Mouse (Mus musculus) lung, embryonic 15.5 days (tissue): ENCODE data around the gene Exoc8. TPM values are rescaled to one million over a fixed set of nuclear protein-coding genes. Genes with fewer than 3 reads are reported as not detected.

Experiments used
- ATAC-seq: fragments of 200-750 bp; cut with Nextera tagmentation; 2 replicates; pipeline ENCODE4 v1.8.0; 2017; ENCODE audit warnings: moderate number of reproducible peaks, borderline replicate concordance; ENCODE audit not compliant: low FRiP score, low TSS enrichment; ENCODE audit errors: extremely low read depth
- H3K27ac ChIP-seq: fragments of 300-500 bp; sonication (generic); 2 replicates; pipeline ENCODE4 v1.5.1; 2015; ENCODE audit warnings: moderate library complexity, mild to moderate bottlenecking, inconsistent platforms
- H3K27me3 ChIP-seq: fragments of 300-500 bp; sonication (generic); 2 replicates; pipeline ENCODE4 v1.6.1; 2015; ENCODE audit warnings: inconsistent platforms
- H3K36me3 ChIP-seq: fragments of 300-500 bp; sonication (generic); 2 replicates; pipeline ENCODE4 v1.6.1; 2015; ENCODE audit warnings: inconsistent platforms
- H3K4me1 ChIP-seq: fragments of 300-500 bp; sonication (generic); 2 replicates; pipeline ENCODE4 v1.6.1; 2015; ENCODE audit warnings: inconsistent platforms
- H3K4me2 ChIP-seq: fragments of 300-500 bp; sonication (generic); 2 replicates; pipeline ENCODE4 v1.6.1; 2015; ENCODE audit warnings: inconsistent platforms, mild to moderate bottlenecking, moderate library complexity
- H3K4me3 ChIP-seq: fragments of 300-500 bp; sonication (generic); 2 replicates; pipeline ENCODE4 v1.5.1; 2015; ENCODE audit warnings: mild to moderate bottlenecking, inconsistent platforms
- H3K9ac ChIP-seq: fragments of 300-500 bp; sonication (generic); 2 replicates; pipeline ENCODE4 v1.6.1; 2015; ENCODE audit warnings: inconsistent platforms
- H3K9me3 ChIP-seq: fragments of 300-500 bp; sonication (generic); 2 replicates; pipeline ENCODE4 v1.6.1; 2016; ENCODE audit warnings: inconsistent platforms
- WGBS: fragments of 180-500 bp; shearing (Covaris S2); methylation state at CpG from one replicate; pipeline ENCODE4 v1.1.7; 2015; 5-methylcytosine and 5-hydroxymethylcytosine counted together
- polyA plus RNA-seq: library from polyadenylated mRNA; unstranded; fragments of >200 nt; fragmentation: Nextera tagmentation; extraction: Ambion mirVana; gene quantifications from 2 replicates; pipeline ENCODE4 v1.2.1, GENCODE M21; 2015

The Exoc8 gene
- polyA plus RNA-seq, 1 experiment from 2014 or later, result 9.7 TPM

DNA sequence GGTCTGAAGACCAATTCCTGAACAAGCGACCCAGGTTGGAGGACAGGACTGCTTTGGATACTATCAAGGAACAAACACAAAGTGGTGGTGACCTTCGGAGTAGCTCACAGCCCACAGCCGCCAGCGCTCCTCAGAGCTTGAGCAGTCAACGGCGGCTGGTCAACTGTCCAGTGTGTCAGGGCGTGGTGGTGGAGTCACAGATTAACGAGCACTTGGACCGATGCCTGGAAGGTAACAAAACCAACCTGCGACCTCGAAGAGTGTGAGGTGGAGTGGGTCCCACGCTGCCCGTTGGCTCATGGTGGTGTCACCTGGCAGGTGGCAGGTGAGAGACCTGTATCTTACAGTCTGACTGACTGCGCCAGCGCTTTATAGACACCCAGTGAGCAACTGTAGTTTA is 5.7 kb upstream of the Exoc8 start:
- Histone ChIP-seq H3K9ac (no peak overlapping the region), H3K4me1 (peaks cover 10% of the 10 kb centered on the region), H3K4me2 (no peak overlapping the region), H3K27ac (no peak overlapping the region), H3K4me3 (no peak overlapping the region), H3K9me3 (no peaks in the 10 kb centered on the region), H3K36me3 (peaks cover 71% of the 10 kb centered on the region), H3K27me3 (no peaks in the 10 kb centered on the region)
- 92% methylated on average over 15 of the region's 15 CpGs for WGBS
- no peak for ATAC-seq

- Histone ChIP-seq H3K9me3 (no peaks in the 10 kb centered on the region), H3K36me3 (peaks cover 51% of the 10 kb centered on the region), H3K4me3 (peak overlapping the region; percentile 94), H3K27ac (peak overlapping the region; percentile 90), H3K4me2 (peak overlapping the region; percentile 98), H3K4me1 (peaks cover 24% of the 10 kb centered on the region), H3K27me3 (no peaks in the 10 kb centered on the region), H3K9ac (peak overlapping the region; percentile 76)
- ATAC-seq, result 0 out of 2 replicates have a peak, but pooled peaks have one; percentile 5
- 5% methylated on average over 31 of the region's 31 CpGs for WGBS
These were observed 873 bp upstream of the Exoc8 start for GRCm38 (mm10) chr8:124898251-124898905.

DNA sequence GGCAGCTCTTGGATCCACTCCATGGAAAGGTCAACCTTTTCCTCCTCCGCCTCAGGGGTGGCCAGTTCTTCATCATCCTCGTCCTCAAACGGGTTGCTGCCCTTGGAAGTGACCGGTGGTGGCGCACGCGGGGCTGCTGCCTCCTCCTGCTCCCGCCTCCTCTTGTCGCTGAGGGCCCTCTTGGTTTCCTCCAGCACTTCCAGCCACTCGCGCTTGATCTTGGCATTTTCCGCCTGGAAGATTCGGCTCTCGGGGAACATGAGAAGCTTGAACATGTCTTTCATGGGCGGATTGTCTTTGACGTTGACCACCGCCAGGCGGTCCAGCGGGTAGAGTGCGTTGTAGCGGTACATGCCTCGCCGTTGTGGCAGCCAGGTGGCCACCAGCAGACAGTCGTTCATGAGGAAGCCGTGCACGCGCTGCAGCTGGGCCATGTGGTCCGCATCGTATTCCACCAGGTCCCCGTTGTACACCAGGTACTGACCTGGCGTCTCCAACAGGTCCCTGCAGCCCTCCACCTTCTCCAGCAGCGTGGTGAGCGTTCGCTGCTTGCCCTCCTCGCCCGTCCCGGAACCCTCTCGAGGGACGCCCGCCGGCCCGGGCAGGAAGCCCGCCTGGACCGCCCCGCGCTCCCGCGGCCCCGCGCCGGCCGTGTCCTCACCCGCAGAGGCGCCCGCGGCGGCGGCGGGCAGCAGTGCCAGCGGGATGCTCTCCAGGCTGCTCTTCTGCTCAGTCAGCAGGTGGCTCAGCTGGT is 696 bp downstream of the Exoc8 start:
- Histone ChIP-seq H3K4me3 (peak overlapping the region; percentile 94), H3K4me1 (peaks cover 24% of the 10 kb centered on the region), H3K36me3 (peaks cover 38% of the 10 kb centered on the region), H3K9me3 (no peaks in the 10 kb centered on the region), H3K27me3 (no peaks in the 10 kb centered on the region), H3K9ac (peak overlapping the region; percentile 83), H3K27ac (peak overlapping the region; percentile 90), H3K4me2 (peak overlapping the region; percentile 98)
- ATAC-seq, result peak; percentile 52; the same call in 1 of the 2 replicates
- WGBS, result under 1% methylated on average over 58 of the region's 60 CpGs

GRCm38 (mm10) chr8:124896010-124896631 is 1.4 kb downstream of the Exoc8 start:
- peak overlapping the region; percentile 94 for H3K4me3 ChIP-seq
- 49% methylated on average over 26 of the region's 26 CpGs for WGBS
- H3K27ac ChIP-seq, result peak overlapping the region; percentile 90
- H3K4me1 ChIP-seq, result peaks cover 24% of the 10 kb centered on the region
- ATAC-seq, result peak; percentile 32; the same call in 1 of the 2 replicates
- H3K9ac ChIP-seq, result peak overlapping the region; percentile 83
- peaks cover 38% of the 10 kb centered on the region for H3K36me3 ChIP-seq
- no peaks in the 10 kb centered on the region for H3K27me3 ChIP-seq
- H3K4me2 ChIP-seq, result peak overlapping the region; percentile 98
- H3K9me3 ChIP-seq, result no peaks in the 10 kb centered on the region

- H3K27me3 ChIP-seq, result no peaks in the 10 kb centered on the region
- WGBS, result 62% methylated on average over 3 of the region's 3 CpGs
- no peak overlapping the region for H3K27ac ChIP-seq
- no peak overlapping the region for H3K4me2 ChIP-seq
- H3K4me3 ChIP-seq, result no peak overlapping the region
- no peak for ATAC-seq
- H3K4me1 ChIP-seq, result peaks cover 17% of the 10 kb centered on the region
- peaks cover 48% of the 10 kb centered on the region for H3K36me3 ChIP-seq
- no peaks in the 10 kb centered on the region for H3K9me3 ChIP-seq
- H3K9ac ChIP-seq, result no peak overlapping the region
These were observed 4.9 kb downstream of the Exoc8 start for GRCm38 (mm10) chr8:124892596-124892995.

GRCm38 (mm10) chr8:124888385-124888784 is 9.1 kb downstream of the Exoc8 start:
- Histone ChIP-seq H3K27me3 (no peaks in the 10 kb centered on the region), H3K9ac (no peak overlapping the region), H3K4me1 (no peaks in the 10 kb centered on the region), H3K36me3 (peaks cover 74% of the 10 kb centered on the region), H3K4me2 (no peak overlapping the region), H3K27ac (no peak overlapping the region), H3K9me3 (no peaks in the 10 kb centered on the region), H3K4me3 (no peak overlapping the region)
- no peak for ATAC-seq
- 93% methylated on average over 5 of the region's 5 CpGs for WGBS

DNA sequence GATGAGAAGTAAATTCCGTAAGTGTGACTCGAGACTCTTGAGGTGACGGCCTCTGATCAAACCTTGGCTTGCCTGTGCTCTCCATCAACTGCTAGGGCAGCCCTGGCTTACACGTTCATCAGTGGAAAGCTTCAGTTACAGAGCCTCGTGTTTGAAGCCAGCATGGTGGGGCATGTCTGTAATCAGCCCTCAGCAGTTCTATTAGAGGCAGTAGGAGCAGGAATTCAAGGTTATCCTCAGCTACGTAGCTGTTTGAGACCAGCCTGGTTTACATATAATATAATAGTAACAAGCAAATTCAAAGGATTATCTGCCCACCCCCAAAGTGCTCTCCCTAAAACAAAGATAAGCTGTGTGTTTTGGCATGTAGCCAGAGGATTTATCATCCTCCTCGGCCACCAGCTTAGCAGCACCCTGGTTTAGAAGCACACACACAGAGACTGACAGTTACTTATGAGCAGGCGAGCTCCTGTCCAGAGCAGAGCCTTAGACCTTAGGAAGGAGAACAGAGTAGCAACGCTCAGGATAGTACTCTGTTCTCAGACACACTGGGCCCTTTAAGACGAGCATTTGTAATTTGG is 18.5 kb downstream of the Exoc8 start:
- no peak for ATAC-seq
- Histone ChIP-seq H3K9ac (no peak overlapping the region), H3K4me2 (no peak overlapping the region), H3K4me3 (no peak overlapping the region), H3K27me3 (no peaks in the 10 kb centered on the region), H3K9me3 (no peaks in the 10 kb centered on the region), H3K36me3 (peaks cover 85% of the 10 kb centered on the region), H3K27ac (no peak overlapping the region), H3K4me1 (no peaks in the 10 kb centered on the region)
- 66% methylated on average over 10 of the region's 10 CpGs for WGBS

GRCm38 (mm10) chr8:124878141-124878540 is 19.4 kb downstream of the Exoc8 start:
- no peaks in the 10 kb centered on the region for H3K4me1 ChIP-seq
- no peaks in the 10 kb centered on the region for H3K27me3 ChIP-seq
- H3K9me3 ChIP-seq, result no peaks in the 10 kb centered on the region
- no peak for ATAC-seq
- H3K9ac ChIP-seq, result no peak overlapping the region
- H3K36me3 ChIP-seq, result peaks cover 85% of the 10 kb centered on the region
- H3K4me3 ChIP-seq, result no peak overlapping the region
- no peak overlapping the region for H3K27ac ChIP-seq
- H3K4me2 ChIP-seq, result no peak overlapping the region
- 86% methylated on average over 5 of the region's 5 CpGs for WGBS

DNA sequence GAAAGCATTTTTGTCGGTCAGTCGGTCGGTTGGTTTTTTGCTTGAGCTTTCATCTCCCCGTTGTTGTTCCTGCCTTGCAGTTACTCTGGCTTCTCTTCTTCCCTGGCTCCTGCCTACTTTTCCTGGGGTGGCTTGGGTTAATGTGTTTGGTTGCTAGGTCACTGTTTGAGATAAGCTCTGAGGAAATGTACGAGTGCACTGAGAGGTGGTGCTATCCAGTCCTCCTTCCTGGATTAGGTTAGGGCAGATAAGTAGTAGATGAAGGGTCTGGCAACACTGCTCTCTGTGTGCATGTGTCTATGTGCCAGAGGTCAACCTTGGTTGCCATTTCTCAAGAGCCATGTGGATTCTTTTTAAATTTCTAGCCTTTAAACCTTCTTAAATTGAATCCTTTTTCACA is 24.8 kb downstream of the Exoc8 start:
- WGBS, result 66% methylated on average over 5 of the region's 5 CpGs
- no peaks in the 10 kb centered on the region for H3K4me1 ChIP-seq
- no peak overlapping the region for H3K27ac ChIP-seq
- H3K9me3 ChIP-seq, result no peaks in the 10 kb centered on the region
- H3K36me3 ChIP-seq, result peaks cover 58% of the 10 kb centered on the region
- no peaks in the 10 kb centered on the region for H3K27me3 ChIP-seq
- H3K9ac ChIP-seq, result no peak overlapping the region
- H3K4me3 ChIP-seq, result no peak overlapping the region
- no peak for ATAC-seq
- no peak overlapping the region for H3K4me2 ChIP-seq

GRCm38 (mm10) chr8:124872081-124872480 is 25.4 kb downstream of the Exoc8 start:
- Histone ChIP-seq H3K27me3 (no peaks in the 10 kb centered on the region), H3K27ac (no peak overlapping the region), H3K4me1 (no peaks in the 10 kb centered on the region), H3K4me2 (no peak overlapping the region), H3K4me3 (no peak overlapping the region), H3K36me3 (peaks cover 52% of the 10 kb centered on the region), H3K9ac (no peak overlapping the region), H3K9me3 (no peaks in the 10 kb centered on the region)
- no peak for ATAC-seq
- 90% methylated on average over 7 of the region's 7 CpGs for WGBS

DNA sequence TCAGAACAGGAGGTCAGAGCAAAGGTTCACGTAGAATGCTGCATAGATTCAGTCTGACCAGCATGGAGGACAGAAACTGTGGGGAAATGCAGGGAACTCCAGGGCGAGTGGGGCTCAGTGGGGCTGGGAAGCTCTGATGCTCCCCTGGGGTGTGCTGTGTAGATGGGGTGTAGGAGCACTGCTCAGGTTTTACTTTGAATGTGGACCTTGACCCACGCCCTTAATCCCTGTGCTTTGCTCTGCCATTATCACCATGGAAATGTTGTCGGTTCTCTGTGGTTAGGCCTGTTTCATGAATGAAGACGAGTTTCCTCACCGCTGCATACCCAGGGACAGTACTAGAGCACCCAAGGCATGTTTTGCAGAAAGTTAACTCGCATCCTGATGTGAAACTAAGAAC is 26.0 kb downstream of the Exoc8 start:
- Histone ChIP-seq H3K4me2 (no peak overlapping the region), H3K27ac (no peak overlapping the region), H3K4me3 (no peak overlapping the region), H3K9me3 (no peaks in the 10 kb centered on the region), H3K4me1 (0 out of 2 replicates have a peak, but pooled peaks cover 2% of the 10 kb centered on the region), H3K9ac (no peak overlapping the region), H3K27me3 (no peaks in the 10 kb centered on the region), H3K36me3 (peaks cover 46% of the 10 kb centered on the region)
- no peak for ATAC-seq
- WGBS, result 94% methylated on average over 7 of the region's 7 CpGs
